Mouse (Mus musculus) thymus, postnatal 36 days (tissue): Measurements from ENCODE around the gene Mtfr2.

Experiments used
- DNase-seq, 2 experiments: peaks; one replicate each; pipeline ENCODE4 v3.0.0; 2022; ENCODE audit warnings: mixed read lengths in 2 of 2

Gene Mtfr2

DNA sequence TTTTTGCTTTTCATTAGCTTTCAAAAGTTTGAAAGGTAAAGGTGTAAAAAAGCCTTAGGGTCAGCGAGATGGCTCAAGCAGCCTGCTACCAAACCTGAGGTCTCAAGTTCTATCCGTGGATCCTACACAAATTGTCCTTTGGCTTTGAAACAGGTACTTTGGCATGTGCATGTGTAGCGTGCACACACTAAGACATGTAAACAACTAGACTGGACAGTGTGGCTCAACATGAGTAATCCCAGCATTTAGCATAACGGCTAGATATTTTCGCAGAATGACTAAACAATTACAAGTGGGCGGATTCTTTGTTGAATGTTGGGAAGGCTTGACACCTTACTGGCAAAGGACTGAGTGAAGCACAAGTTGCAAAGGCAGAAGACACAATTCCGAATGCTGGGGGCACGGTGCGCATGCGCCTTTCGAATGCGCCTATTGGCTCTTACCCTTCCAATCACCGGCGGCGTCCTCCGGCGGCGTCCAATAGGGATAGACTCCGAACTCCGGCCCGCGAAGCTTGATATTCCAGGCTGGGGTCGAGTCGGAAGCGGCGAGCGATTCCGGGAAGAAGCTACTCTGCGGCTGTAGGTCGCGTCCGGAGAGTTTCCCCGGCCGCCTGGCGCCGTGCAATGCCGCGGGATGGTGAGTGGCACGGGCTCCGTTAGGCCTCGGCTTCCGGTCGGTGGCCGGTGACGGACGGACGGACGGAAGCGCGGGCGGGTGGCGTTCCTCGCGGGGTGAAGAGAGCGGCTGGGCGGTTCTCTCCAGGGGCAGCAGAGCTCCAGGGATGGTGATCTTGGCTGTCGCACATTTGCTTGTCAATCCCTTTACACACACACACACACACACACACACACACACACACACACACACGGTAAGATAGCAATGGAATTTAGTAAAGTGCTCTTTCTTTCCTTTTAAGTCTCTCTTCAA is at the start of gene Mtfr2:
Gene Mtfr2 (plus strand): TSS at position 486 of the 930 bp plus-strand sequence.
- DNase-seq, result peak; percentile 92 to 94

DNA sequence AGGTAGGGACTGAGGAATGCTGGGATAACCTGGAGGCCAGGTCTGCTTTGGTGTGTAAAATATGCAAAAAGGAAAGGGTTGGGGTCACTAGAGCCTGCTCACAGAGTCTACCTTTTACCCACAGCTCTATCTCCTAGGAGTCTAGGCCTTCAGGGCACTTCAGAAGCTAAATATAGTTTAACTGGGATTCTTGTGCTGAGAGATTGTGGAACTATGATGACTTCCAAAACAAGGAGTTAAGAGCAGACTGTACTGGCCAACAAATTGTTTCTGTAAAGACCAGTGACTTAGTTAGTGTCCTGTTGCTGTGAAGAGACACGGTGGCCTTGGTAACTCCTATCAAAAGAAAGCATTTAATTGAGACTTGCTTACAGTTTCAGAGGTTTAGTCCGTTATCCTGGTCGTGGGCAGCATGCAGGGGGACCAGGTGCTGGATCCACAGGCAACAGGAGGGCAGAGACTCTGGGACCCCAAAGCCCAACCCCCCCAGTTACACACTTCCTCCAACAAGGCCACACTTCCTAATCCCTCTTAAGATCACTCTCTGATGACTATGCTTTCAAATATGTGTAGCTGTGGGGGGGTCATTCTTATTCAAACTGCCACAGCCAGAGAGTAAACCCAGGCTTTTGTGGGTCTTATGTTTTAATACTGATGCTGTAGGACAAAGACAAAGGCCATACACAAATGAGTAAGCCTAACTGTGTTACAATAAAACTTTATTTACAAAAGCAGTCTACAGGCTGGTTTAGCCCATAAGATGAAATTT is 49.2 kb upstream of the Mtfr2 start:
- no peak for DNase-seq

DNA sequence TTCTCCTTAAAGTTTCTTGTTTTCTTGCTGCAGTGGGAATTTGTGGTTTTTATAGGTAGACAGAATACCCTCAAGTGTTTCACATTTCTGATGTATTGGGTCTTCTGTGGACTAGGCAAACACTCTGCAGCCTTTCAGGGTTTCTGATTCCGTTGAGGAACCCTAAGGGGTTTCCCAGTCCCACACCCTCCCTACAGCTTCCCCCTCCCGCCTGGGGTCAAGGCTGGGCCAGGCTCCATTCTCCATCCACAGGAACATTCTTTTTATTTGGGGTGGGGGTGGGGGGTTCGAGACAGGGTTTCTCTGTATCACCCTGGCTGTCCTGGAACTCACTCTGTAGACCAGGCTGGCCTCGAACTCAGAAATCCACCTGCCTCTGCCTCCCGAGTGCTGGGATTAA is 48.5 kb upstream of the Mtfr2 start:
- DNase-seq, result no peak

DNA sequence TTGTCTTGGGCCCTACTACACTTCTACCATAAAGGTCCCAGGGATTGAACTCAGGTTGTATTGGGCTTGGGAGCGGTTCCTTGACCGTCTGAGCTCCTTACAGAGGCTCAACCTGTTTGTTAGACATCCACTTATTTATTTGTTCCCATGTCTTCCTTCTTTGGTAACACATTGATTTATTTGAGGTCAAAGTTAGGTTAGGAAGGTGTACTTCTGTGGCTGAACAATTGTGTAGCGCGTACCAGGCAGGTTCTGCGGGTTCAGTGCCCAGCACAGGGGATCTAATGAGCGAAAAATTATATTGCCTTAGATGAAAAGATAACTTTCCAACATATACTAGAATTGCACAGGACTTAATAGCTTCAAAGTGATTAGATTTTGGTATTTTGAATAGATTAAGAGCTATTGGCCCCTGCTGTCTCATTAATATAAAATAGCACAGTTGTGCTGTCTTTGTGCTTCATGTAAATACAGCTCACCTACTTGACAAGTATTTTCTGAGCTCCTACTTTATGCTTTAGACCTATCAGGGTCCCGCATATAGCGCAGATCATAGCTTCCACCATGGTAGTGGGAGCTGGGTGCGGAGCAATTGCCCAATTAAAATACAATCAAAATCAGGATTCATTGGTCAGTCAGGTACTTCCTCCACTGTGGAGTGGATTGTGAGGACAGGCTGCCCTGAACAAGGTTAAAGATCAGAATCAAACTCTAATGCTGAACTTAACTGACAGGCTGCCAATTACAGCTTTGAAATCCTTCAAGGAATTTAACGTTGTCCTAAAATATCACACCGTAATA is 36.4 kb upstream of the Mtfr2 start:
- DNase-seq, result no peak

DNA sequence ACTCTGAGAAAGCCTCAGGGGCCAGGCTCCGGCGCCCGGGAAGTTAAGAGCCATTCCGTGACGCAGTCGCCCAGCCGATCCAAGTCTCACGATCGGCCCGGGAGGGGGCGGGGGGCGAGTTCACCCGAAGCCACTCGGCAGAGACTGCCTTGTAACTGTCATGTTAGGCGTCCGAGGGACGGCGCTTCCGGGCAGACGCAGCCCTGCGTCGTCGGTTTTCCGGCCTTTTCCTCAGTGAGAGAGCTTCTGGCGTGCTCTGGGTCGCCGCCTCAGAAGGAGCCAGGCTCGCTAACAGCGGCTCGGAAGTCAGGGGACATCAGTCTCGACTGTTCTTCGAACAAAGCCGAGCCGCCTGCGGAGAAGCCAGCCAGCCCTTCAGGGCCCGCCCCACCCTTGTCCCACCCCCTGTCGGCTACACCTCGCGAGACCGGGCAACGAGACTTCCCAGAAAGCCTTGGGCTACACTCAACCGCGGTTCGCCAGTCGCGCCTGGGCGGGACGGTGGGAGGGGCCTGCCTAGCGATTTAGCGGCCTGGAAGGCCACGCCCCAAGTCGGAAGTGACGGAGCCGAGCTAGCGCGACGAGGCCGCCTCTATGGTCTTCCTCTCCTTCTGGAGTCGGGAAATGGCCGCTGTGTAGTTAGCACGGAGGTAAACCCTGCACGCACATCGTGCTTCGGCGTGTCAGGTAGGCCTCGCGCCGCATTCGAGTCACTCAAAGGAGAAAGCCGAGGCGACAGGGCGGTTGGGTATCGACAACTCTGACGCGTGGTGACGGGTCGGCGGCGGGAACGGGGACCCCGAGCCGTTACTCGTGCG is 35.4 kb upstream of the Mtfr2 start, which contains the start of gene Bclaf1:
Gene Bclaf1 (plus strand): TSS at position 552 of the 818 bp plus-strand sequence.
- peak; percentile 100 for DNase-seq

DNA sequence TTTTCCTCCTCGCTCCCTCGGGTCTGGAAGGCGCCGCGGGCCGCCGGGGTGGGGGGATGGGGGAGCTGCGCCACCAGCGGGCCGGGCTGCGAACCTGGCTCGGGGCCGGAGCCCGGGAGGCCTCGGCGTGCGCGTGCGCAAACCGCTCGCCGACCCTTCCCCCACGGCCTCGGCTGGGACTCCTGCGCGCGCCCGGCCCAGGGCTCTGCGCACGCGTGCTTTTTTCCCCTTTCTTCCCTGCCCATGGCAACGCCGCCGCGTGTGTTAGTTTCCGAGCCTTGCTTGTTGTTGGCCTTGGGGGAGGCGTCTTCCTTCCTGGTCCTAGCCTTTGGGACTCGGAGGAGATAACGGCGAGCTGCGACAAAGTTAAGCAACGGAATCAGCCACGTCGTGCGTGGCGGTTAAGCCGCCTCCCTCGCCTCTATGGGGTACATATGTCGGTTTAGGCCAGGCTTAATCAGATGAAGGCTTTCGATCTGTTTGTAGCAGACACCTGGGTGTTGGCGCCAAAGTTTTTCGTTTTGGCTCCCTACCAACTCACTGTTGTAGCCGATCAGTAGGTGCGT is 34.8 kb upstream of the Mtfr2 start:
- DNase-seq, result peak; percentile 90 to 93

DNA sequence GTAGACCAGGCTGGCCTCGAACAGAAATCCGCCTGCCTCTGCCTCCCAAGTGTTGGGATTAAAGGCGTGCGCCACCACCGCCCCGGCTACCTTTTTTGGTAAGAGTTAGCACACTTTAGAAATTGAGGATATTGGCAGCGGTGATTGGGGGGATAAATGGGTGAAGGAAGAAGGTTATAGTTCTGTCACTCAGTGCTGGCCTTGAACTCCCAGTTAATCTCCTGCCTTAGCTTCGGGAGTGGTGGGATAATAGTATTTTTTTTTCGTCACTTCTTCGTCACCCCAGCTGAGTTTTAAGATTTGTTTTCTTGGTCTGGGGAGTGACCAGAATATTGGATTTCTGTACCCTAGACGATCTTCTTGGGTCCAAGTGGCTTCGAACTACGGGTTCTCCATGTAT is 34.1 kb upstream of the Mtfr2 start:
- peak in 1 of 2 experiments; percentile 27 for DNase-seq

DNA sequence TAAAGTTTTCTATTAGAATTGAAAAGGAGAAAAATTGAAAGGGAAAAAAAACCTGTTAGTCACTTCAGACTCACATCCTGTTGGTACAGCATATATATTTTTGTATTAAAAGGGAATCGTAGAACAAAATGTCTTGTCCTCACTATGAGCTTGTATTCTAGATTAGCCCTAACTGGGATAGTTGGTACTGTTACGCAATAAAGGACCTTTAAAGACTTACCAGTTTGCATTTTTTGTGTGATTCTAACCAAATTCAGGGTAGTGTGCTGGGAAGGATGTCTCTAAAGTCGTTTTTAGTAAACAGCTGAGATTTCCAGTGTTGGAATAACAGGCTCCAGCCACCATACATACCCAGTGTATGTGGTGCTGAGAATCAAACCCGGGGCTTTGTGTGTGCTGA is 33.6 kb upstream of the Mtfr2 start:
- DNase-seq, result no peak

DNA sequence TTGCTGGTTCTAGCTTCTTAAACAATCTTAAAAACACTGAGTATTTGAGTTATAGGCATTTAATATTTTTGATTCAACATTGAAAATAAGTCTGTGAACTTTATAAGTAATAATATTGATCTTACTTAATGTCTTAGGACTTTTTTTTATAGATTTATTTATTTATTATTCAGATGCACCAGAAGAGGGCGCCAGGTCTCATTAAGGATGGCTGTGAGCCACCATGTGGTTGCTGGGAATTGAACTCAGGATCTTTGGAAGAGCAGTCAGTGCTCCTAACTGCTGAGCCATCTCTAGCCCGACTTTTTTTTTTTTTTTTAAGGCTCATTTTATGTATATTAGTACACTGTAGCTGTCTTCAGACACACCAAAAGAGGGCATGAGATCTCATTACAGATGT is 32.8 kb upstream of the Mtfr2 start:
- no peak for DNase-seq

DNA sequence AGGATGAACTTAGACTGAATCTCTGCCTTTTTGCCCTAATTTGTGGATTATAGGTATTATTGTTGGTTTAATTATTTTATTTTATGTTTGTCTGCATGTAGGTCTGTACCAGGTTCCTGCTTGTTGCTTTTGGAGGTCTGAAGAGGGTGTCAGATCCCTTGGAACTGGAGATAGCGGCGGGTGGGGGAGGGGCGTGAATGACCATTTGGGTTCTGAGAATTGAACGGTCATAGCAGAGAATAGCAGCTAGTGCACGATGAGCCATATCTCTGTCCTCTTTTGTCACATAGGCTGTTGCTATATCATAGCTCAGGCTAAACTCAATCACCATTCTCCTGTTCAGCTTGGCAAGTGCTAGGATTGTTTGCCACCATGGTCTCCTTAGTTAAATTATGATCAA is 30.1 kb upstream of the Mtfr2 start:
- DNase-seq, result no peak

DNA sequence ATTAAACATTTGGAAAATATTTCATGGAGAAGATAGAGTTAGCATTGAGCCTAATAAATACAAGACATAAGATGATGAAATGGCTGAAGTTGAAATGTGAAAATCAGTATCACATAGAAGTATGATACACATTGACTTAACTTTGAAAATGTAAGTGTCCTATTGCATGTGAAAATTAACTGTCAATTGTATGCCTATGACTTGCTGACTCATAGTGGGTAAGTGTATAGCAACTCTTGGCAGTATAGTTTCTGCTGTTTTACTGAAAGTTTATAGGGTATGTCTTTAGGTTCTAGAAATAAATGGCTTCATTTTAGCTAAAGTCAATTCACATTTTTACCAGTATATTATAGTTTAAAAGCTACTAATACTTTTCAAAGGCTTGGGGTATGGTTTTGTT is 21.3 kb upstream of the Mtfr2 start:
- no peak for DNase-seq

DNA sequence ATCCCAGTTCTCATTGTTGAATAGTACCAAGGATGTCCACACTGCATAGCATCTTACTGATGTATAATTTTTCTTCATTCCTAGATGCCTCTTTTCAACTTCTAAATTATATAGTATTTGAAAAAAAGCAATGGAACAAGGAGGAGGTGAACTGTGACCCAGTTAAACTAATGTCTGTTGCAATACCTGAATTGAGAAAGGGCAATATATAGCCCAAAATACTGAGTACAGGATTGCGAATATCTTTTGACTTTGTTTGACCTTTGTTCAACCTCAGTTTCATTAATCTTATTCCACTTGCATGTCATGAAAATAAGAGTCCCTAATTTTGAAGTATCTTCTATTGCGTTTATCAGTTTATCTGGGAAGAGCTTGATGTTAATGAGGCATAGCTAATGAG is 16.3 kb upstream of the Mtfr2 start:
- no peak for DNase-seq

DNA sequence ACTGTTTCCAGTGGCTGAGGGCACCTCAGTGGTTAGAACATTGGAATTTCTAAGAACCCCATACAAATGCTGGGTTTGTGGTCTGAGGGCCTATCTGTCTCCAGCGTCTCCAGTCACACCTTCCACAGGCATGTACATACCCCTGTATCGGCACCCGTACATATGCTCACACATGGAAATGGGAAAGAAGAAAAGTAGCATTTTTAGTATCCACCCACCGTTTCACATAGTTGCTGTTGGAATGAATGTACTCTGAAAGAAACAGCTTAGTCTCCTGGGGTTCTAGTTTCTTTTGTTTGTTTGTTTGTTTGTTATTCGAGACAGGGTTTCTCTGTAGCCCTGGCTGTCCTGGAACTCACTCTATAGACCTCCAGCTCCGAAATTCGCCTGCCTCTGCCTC is 9.7 kb upstream of the Mtfr2 start:
- no peak for DNase-seq

DNA sequence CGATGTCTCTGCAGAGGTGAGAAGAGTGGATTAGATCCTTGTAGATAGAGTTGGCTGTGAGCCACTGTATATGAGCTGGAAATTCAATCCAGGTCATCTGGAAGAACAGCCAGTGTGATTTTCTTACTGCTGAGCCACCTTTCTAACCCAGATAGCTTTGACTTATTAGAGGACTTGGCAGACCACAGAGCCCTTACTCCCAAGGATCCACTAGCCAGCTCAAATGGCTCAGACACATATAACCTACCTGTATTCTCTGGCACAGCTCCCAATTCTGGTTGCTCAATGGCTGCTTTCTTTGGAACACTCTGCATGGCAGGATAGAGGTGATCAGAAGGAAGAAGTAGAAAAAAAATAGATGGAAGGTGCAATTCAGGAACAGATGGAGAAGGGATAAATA is 1.8 kb upstream of the Mtfr2 start:
- DNase-seq, result no peak

DNA sequence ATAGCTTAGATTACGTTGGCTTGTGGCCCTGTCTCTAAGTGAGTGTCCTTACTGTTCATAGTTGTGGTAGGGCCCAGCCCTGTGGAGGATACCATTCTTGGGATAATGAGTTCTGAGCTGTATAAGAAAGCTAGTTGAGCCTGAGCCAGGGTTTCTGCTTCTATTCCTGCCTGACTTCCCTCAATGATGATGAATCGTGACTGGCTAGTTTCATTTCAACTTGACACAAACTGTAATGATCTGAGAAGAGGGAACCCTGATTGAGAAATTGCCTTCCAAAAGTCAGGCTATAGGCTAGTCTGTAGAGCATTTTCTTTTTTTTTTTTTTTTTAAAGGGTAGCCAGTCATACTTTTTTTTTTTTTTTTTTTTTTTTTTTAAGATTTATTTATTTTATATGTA is 1.3 kb downstream of the Mtfr2 start:
- no peak for DNase-seq

DNA sequence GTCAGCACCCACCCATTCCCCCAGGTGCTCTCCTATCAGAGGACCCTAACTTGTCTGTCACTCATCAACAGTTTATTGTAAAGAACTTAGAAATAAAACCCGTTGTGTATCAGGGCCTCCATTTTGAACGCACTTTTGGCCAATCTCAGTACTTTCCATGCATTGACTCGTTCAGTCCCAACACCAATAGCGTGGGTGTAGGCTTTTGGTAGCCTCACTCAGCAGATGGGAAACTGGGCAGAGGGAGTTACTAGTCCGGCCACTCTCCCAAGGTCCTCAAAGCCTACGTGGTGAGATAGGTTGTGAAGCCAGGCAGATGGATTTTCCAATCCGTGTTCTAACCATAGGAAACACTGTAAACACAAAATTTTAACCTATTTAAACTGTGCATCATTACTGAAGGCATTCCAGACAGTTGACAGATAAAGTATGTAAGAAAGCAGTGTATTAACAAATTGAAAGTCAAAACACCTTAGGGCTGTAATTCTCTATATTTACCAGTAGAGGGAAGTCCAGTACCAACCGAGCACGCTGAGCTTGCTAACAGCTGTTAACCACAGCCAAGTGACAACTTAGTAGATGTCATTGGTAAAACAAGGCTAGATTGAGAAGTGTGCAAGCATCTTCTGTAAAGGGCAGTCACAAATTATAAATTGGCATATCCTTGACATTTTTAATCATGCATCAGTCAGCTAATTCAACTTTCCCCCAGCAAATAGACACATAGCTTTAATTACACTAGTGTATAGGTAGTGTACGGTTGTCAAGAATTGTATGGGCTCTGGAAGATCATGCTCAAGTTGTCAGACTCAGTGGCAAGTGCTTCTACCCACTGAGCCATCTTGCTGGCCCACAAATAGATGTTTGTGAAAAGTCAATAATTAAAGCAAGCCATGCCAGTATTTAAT is 14.2 kb downstream of the Mtfr2 start:
- no peak for DNase-seq

DNA sequence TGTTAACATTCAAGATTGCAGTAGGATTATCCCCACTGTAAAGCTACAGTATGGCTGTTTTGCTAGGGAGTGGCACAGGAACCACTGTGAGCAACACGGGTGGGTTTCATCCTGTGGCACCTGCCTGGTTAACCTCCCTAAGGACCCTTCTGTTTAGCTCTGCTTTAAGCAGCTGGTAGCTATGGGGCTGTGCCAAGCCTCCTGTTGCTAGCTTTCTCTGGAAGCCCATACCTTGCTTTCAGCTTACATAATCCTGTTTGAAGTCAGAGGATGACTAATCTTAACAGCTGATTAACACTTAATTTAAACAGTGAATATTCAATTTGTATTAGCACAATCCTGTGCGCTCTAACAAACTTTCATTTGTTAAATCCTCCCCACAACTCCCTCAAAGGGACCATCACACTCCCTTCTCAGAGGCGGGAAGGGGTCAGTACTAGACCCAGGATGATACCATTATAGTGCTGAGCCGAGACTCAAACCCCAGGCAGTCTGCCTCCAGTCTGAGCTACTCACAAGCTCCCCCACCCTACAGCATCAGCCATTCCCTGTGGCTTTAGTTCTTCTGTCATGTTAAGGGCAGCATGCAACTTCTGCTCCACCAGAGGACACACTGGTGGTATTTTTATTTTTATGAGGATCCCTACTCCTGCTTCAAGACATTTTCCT is 15.0 kb downstream of the Mtfr2 start:
- DNase-seq, result no peak

DNA sequence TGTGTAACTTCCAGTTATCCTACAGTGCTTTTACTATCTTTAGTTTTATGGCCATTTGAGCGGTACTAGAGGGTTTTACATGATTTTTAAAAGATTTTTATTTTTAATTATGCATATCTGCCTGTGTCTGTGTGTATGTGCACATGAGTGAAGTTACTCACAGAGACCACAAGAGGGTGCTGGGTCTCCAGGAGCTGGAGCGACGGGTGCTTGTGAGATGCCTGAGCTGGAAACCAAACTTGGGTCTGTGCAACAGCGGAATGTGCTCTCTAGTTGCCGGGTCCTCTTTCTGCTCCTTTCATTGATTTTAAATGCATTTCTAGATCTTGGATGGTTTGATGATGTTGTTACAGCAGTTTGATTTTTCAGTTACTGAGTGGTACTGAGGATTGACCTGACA is 24.5 kb downstream of the Mtfr2 start:
- no peak for DNase-seq

DNA sequence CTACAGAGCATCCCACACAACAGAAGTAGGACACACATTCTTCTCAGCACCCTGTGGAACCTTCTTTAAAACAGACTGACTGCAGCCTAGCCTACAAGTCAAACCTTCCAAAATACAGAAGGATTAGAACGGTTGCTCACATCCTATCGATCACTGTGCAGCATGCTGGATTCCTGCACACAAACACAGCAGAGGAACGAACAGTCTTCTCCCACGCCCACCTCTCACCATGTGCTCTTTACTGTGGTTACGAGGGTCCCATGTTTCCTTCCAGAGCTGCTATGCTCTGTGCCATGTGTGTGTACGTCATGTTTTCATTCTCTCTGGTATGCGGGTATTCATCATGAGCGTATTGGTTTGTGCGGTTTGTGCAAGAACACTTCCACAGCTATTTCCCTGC is 30.1 kb downstream of the Mtfr2 start:
- DNase-seq, result no peak

DNA sequence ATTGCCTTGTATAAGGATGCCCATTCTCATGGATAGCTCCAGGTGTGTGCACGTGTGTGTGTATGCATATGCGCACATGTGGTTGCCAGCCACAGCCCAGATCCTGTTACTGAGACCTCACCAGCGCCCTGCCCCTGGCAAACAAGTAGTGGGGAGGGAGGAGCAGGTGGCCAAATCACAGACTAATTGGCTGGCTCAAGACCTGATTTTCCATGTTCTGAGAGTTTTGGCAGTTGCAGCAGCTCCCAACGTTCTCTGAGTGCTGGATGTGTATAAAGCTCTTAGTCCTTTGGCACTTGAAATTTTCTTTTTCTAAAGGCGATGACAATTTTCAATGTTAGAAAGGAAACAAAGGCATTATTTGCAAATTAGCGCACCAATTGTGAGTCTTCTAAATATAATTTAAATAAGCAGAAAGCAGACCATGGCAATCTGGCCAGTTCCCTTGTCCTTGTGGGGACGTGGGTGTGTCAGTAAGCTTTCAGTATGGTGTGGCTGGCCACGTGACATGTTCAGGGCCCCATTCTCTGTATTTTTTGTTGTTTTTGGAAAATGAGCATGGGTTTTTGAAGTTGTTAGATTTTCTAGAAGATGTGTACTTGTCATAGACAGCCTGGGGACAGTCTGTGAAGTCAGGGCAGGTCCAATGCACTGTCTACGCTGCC is 31.6 kb downstream of the Mtfr2 start:
- no peak for DNase-seq
